Mouse (Mus musculus) sigmoid colon, adult 10 weeks (tissue): Measurements from ENCODE around the gene Vmn1r49. TPM values are rescaled to one million over a fixed set of nuclear protein-coding genes. Genes with fewer than 3 reads are reported as not detected.

Source experiments
- polyA plus RNA-seq: library from polyadenylated mRNA; stranded (reverse); fragments of 350-450 nt; fragmentation: Illumina TruSeq; extraction: RNeasy Lipid Tissue Mini Kit (QIAGEN cat#74804); gene quantifications from one replicate; pipeline ENCODE4 v1.2.3, GENCODE M21; 2014; ENCODE audit warnings: low read depth, low replicate concordance

Vmn1r49 gene
- polyA plus RNA-seq: not detected

GRCm38 (mm10) chr6:90078406-90078805 is at the start of gene Vmn1r49:
Gene Vmn1r49, minus strand, starts transcription at chr6:90078506.

GRCm38 (mm10) chr6:90122296-90122695 is 44.0 kb upstream of the Vmn1r49 start, which contains the start of gene Vmn1r51:
Gene Vmn1r51, plus strand, starts transcription at chr6:90122596.

DNA sequence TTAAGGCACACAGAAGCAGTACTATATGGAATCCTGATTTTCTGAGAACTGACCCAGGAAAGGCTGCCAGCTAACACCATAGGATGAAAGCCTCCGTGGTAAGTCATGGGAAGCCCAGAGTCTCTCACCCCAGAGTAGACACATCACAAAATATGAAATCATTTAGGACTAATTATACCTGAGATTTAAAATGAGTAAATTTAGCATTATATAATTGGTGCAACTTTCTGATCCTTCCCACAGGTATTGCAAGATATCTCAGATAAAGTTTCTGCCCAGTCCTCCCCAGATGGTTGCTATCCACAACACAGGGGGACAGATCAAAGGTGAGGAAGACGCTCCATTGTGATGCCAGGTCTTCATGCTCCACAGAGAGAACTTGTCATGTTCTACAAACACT is 22.8 kb upstream of the Vmn1r49 start, which contains the start of gene Vmn1r50:
Gene Vmn1r50, plus strand, starts transcription at position 301 of the 400 bp plus-strand sequence.

DNA sequence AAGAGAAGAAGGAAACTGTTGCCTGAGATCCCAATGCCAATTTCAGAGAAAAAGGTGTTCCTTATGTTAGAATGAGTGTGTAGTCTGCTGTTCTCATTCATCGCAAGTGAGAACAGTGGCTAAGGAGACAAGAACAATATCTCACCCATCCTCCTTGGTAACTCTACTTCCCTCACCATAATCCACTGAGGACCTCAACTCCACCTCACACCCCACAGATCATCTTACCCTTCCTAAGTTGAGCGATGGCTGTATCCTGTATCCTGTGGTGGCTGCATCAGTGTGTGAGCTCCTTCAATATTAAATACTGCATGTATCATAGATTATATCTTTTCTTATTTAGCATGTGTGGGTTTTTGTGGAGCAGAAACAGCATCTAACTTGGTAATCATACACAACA is 41.6 kb downstream of the Vmn1r49 start, which contains the start of gene Vmn1r48:
Gene Vmn1r48, minus strand, starts transcription at position 101 of the 400 bp plus-strand sequence.

Other genes starting within 250 kb of the Vmn1r49 start
- gene Vmn1r42, start 202.1 kb downstream of the Vmn1r49 start, polyA plus RNA-seq: not detected
- gene Vmn1r43, start 202.1 kb downstream of the Vmn1r49 start, polyA plus RNA-seq: not detected
- gene Vmn1r44, start 194.8 kb downstream of the Vmn1r49 start, polyA plus RNA-seq: not detected
- gene Vmn1r45, start 137.9 kb downstream of the Vmn1r49 start, polyA plus RNA-seq: not detected
- gene Vmn1r46, start 109.2 kb downstream of the Vmn1r49 start, polyA plus RNA-seq: not detected
- gene Vmn1r47, start 62.4 kb downstream of the Vmn1r49 start, polyA plus RNA-seq: not detected
- gene Vmn1r48, start 41.7 kb downstream of the Vmn1r49 start, polyA plus RNA-seq: not detected
- not detected for gene Vmn1r50, start 22.9 kb upstream of the Vmn1r49 start, polyA plus RNA-seq
- gene Vmn1r51, start 44.1 kb upstream of the Vmn1r49 start, polyA plus RNA-seq: not detected
- not detected for gene Vmn1r52, start 96.3 kb upstream of the Vmn1r49 start, polyA plus RNA-seq
- not detected for gene V1ra8, start 124.3 kb upstream of the Vmn1r49 start, polyA plus RNA-seq
- gene Vmn1r53, start 145.9 kb upstream of the Vmn1r49 start, polyA plus RNA-seq: not detected
- gene Vmn1r54, start 167.8 kb upstream of the Vmn1r49 start, polyA plus RNA-seq: not detected
- not detected for gene BC048671, start 222.7 kb upstream of the Vmn1r49 start, polyA plus RNA-seq
- not detected for gene Chst13, start 246.7 kb upstream of the Vmn1r49 start, polyA plus RNA-seq